Mouse (Mus musculus): ENCODE measurements around the gene Slc5a5. TPM values are rescaled to one million over a fixed set of nuclear protein-coding genes. Genes with fewer than 3 reads are reported as not detected.

The Slc5a5 gene
- total and polyA plus RNA-seq, 3 experiments = 0.04 to 0.26 (median 0.16) TPM

DNA sequence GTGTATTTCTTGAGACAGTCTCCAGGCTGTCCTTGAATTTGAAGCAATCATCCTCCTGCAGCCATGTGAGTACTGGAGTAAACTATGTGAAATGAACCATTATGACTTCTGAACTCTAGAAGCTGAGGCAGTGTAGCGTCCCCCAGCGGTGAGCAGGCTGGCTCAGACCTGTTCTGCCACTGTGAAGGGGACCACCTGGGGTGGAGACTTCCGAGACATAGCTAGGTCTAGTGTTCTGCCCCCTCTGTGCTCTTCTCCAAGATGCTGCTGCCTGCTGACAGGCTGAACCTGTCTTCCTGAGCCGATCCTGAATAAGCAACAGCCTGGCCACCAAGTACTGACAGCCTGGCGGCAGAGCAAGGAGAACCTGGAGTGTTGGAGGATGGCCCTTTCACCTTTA, 47.4 kb downstream of the Slc5a5 start:
- H3K4me2 ChIP-seq (ENCODE audit: insufficient read depth, low read depth, poor library complexity, severe bottlenecking) = no peak overlapping the region
- TF ChIP-seq JUN (IDR thresholded peaks at IDR 0.05; ENCODE audit: insufficient read depth, low read depth, low read length) (no peak), JUND (conservative IDR thresholded peaks at IDR 0.05; ENCODE audit: low read depth, low read length) (no peak)
- no peaks in the 10 kb centered on the region for H3K36me3 ChIP-seq (replicated peaks in 1 of 2; ENCODE audit: control insufficient read depth in 1 of 2, insufficient read depth in 1 of 2, low read length in 1 of 2)
- H3K27me3 ChIP-seq (replicated peaks) = peaks cover 67% of the 10 kb centered on the region
- dilution Hi-C loops (cut with MboI; ENCODE audit: extremely low pct_ligation_motif_present, extremely low pct_unique_long_range_greater_than_20kb, low sequenced_read_pairs) (no loop called here), in situ Hi-C loops (cut with MboI; ENCODE audit: low pct_ligation_motif_present, low pct_unique_long_range_greater_than_20kb, low sequenced_read_pairs) (loop anchor here (10.0 kb wide), 1 partner anchor 130 kb away; the partner anchor contains the start of gene Gm3336)
- H3K4me3 ChIP-seq (replicated peaks in 1 of 3; ENCODE audit: low read depth in 2 of 3, low read length in 2 of 3, poor library complexity in 1 of 3) = no peak overlapping the region
- H3K27ac ChIP-seq (ENCODE audit: insufficient read depth, low read depth) = no peak overlapping the region
- H3K9ac ChIP-seq (ENCODE audit: insufficient read depth, low read depth) = no peak overlapping the region
- peaks cover 0 to 21% of the 10 kb centered on the region in 2 experiments; a peak in 2 of 4 replicates for H3K4me1 ChIP-seq (ENCODE audit: control insufficient read depth in 1 of 2, insufficient read depth in 2 of 2)
- H3K79me2 ChIP-seq (replicated peaks; ENCODE audit: control insufficient read depth, extremely low read depth, insufficient read depth, poor library complexity, severe bottlenecking) = no peaks in the 10 kb centered on the region
- H3K9me3 ChIP-seq (replicated peaks; ENCODE audit: low read length) = no peaks in the 10 kb centered on the region
- no peak for DNase-seq (ENCODE audit: extremely low read depth)

DNA sequence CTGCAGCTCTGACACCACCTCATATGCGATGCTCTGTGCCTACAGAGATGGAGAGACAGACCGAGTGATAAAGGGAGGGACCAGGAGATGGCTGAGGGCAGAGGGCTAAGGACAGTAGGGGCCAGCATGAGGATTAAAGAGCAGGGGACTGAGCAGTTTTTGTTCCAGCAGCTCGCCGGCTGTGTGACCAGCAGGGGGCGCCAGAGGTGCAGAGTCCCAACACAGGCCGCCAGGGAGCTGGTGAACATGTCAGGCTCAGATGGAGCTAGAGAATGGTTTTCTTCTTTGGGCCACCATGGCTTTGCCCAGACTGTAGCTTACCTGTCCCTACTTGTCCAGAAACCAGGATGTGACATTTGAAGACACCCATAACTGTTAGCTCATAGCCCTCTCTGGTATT, 48.0 kb downstream of the Slc5a5 start:
- Histone ChIP-seq H3K4me1 (ENCODE audit: control insufficient read depth in 1 of 2, insufficient read depth in 2 of 2) (peaks cover 0 to 23% of the 10 kb centered on the region in 2 experiments; a peak in 2 of 4 replicates), H3K9ac (ENCODE audit: insufficient read depth, low read depth) (no peak overlapping the region), H3K27ac (ENCODE audit: insufficient read depth, low read depth) (no peak overlapping the region), H3K4me2 (ENCODE audit: insufficient read depth, low read depth, poor library complexity, severe bottlenecking) (no peak overlapping the region), H3K9me3 (replicated peaks; ENCODE audit: low read length) (no peaks in the 10 kb centered on the region), H3K27me3 (replicated peaks) (peaks cover 61% of the 10 kb centered on the region), H3K79me2 (replicated peaks; ENCODE audit: control insufficient read depth, extremely low read depth, insufficient read depth, poor library complexity, severe bottlenecking) (no peaks in the 10 kb centered on the region), H3K36me3 (replicated peaks in 1 of 2; ENCODE audit: control insufficient read depth in 1 of 2, insufficient read depth in 1 of 2, low read length in 1 of 2) (no peaks in the 10 kb centered on the region), H3K4me3 (replicated peaks in 1 of 3; ENCODE audit: low read depth in 2 of 3, low read length in 2 of 3, poor library complexity in 1 of 3) (no peak overlapping the region)
- TF ChIP-seq SMC3 (IDR thresholded peaks at IDR 0.05; ENCODE audit: low read depth, low read length) (peak; percentile 96), MAX (IDR thresholded peaks at IDR 0.05; ENCODE audit: low read length) (no peak), MAFK (IDR thresholded peaks at IDR 0.05; ENCODE audit: insufficient replicate concordance, low read length) (no peak), CTCF (conservative IDR thresholded peaks at IDR 0.05 in 1 of 2, IDR thresholded peaks at IDR 0.05 in 1 of 2; ENCODE audit: low read depth in 2 of 2, low read length in 2 of 2) (peak; percentile 59 to 97; a peak in 3 of 4 replicates), ZC3H11A (IDR thresholded peaks at IDR 0.05; ENCODE audit: low read depth, low read length) (peak; percentile 84), NELFE (IDR thresholded peaks at IDR 0.05; ENCODE audit: low read depth, low read length) (no peak), NRF1 (IDR thresholded peaks at IDR 0.05; ENCODE audit: low read depth, low read length) (0 out of 2 replicates have a peak, but pooled peaks have one; percentile 20), SIN3A (IDR thresholded peaks at IDR 0.05; ENCODE audit: low read length) (0 out of 2 replicates have a peak, but pooled peaks have one; percentile 23), RAD21 (IDR thresholded peaks at IDR 0.05; ENCODE audit: low read depth, low read length) (peak; percentile 84)
- peak; percentile 85 for DNase-seq (ENCODE audit: extremely low read depth)
- dilution Hi-C loops (cut with MboI; ENCODE audit: extremely low pct_ligation_motif_present, extremely low pct_unique_long_range_greater_than_20kb, low sequenced_read_pairs) (no loop called here), in situ Hi-C loops (cut with MboI; ENCODE audit: low pct_ligation_motif_present, low pct_unique_long_range_greater_than_20kb, low sequenced_read_pairs) (loop anchor here (5.0 to 10.0 kb wide), 2 partner anchors 82 to 130 kb away; partner anchors contain the start of genes Gm3336 and Mpv17l2)

DNA sequence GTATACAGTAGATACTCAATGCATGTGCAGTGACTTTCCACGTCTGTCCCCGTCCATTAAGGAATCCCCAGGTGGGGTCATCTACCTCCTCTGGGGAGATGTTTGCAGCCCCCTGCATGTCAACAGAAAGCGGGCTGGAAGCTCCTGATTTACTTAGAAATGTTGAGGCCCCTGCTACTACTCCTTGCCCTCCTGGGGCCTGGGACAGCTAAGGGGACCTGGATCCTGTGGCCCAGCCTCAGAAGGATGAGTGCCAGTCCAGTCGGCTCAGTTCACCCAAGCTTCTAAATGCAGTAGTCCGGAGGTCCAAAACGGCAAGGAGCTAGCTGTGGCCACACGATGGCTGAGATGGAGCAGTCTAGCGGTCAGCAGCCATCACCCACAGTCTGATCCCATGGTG, 48.6 kb downstream of the Slc5a5 start:
- no peak overlapping the region for H3K4me2 ChIP-seq (ENCODE audit: insufficient read depth, low read depth, poor library complexity, severe bottlenecking)
- no peaks in the 10 kb centered on the region for H3K9me3 ChIP-seq (replicated peaks; ENCODE audit: low read length)
- peaks cover 55% of the 10 kb centered on the region for H3K27me3 ChIP-seq (replicated peaks)
- H3K9ac ChIP-seq (ENCODE audit: insufficient read depth, low read depth) = no peak overlapping the region
- no peaks in the 10 kb centered on the region for H3K36me3 ChIP-seq (replicated peaks in 1 of 2; ENCODE audit: control insufficient read depth in 1 of 2, insufficient read depth in 1 of 2, low read length in 1 of 2)
- in situ Hi-C loops (cut with MboI; ENCODE audit: low pct_ligation_motif_present, low pct_unique_long_range_greater_than_20kb, low sequenced_read_pairs) = loop anchor here (5.0 to 10.0 kb wide), 2 partner anchors 82 to 129 kb away; partner anchors contain the start of genes Gm3336 and Mpv17l2
- no peak overlapping the region for H3K4me3 ChIP-seq (replicated peaks in 1 of 3; ENCODE audit: low read depth in 2 of 3, low read length in 2 of 3, poor library complexity in 1 of 3)
- peaks cover 0 to 23% of the 10 kb centered on the region in 2 experiments; a peak in 2 of 4 replicates for H3K4me1 ChIP-seq (ENCODE audit: control insufficient read depth in 1 of 2, insufficient read depth in 2 of 2)
- no peak for DNase-seq (ENCODE audit: extremely low read depth)
- no peaks in the 10 kb centered on the region for H3K79me2 ChIP-seq (replicated peaks; ENCODE audit: control insufficient read depth, extremely low read depth, insufficient read depth, poor library complexity, severe bottlenecking)
- dilution Hi-C loops (cut with MboI; ENCODE audit: extremely low pct_ligation_motif_present, extremely low pct_unique_long_range_greater_than_20kb, low sequenced_read_pairs) = no loop called here
- H3K27ac ChIP-seq (ENCODE audit: insufficient read depth, low read depth) = no peak overlapping the region
- TF ChIP-seq RAD21 (IDR thresholded peaks at IDR 0.05; ENCODE audit: low read depth, low read length) (no peak), ELF1 (IDR thresholded peaks at IDR 0.05; ENCODE audit: low read depth, low read length) (no peak), ETS1 (conservative IDR thresholded peaks at IDR 0.05; ENCODE audit: low read depth, low read length) (no peak), ZMIZ1 (IDR thresholded peaks at IDR 0.05; ENCODE audit: low read depth, low read length) (no peak), SIN3A (IDR thresholded peaks at IDR 0.05; ENCODE audit: low read length) (no peak), BHLHE40 (IDR thresholded peaks at IDR 0.05; ENCODE audit: low read depth, low read length) (no peak), EP300 (IDR thresholded peaks at IDR 0.05; ENCODE audit: low read length) (no peak), KAT2A (IDR thresholded peaks at IDR 0.05; ENCODE audit: insufficient replicate concordance, low read length) (no peak), MAZ (IDR thresholded peaks at IDR 0.05; ENCODE audit: low read depth, low read length) (no peak), POLR2A (IDR thresholded peaks at IDR 0.05; ENCODE audit: low read depth, low read length) (no peak), CHD1 (IDR thresholded peaks at IDR 0.05; ENCODE audit: low read depth, low read length) (no peak), ZC3H11A (IDR thresholded peaks at IDR 0.05; ENCODE audit: low read depth, low read length) (no peak), UBTF (IDR thresholded peaks at IDR 0.05; ENCODE audit: low read depth, low read length) (no peak), ZNF384 (IDR thresholded peaks at IDR 0.05; ENCODE audit: low read depth, low read length) (no peak), RCOR1 (conservative IDR thresholded peaks at IDR 0.05; ENCODE audit: low read depth, low read length) (no peak), SMC3 (IDR thresholded peaks at IDR 0.05; ENCODE audit: low read depth, low read length) (no peak), HCFC1 (IDR thresholded peaks at IDR 0.05; ENCODE audit: low read depth, low read length) (no peak), MEF2A (IDR thresholded peaks at IDR 0.05; ENCODE audit: borderline replicate concordance, low read depth, low read length) (no peak)
